Mouse (Mus musculus): Measurements from ENCODE around the gene Gadd45a. TPM values are rescaled to one million over a fixed set of nuclear protein-coding genes. Genes with fewer than 3 reads are reported as not detected.

The Gadd45a gene
- polyA plus RNA-seq, 2 experiments: 11.9 to 20.3 TPM

GRCm38 (mm10) chr6:66998645-66999044 lies 38.6 kb downstream of the Gadd45a start:
- 80% methylated on average over 2 of the region's 2 CpGs for WGBS
- Histone ChIP-seq H3K4me1 (ENCODE audit: control insufficient read depth, insufficient read depth, low read length) (no peaks in the 10 kb centered on the region; the same call in 1 of the 2 replicates), H3K36me3 (ENCODE audit: control insufficient read depth, insufficient read depth, low read length) (no peaks in the 10 kb centered on the region), H3K27ac (replicated peaks; ENCODE audit: low read depth, low read length) (no peak overlapping the region), H3K27me3 (ENCODE audit: control insufficient read depth, insufficient read depth, low read length) (no peaks in the 10 kb centered on the region), H3K4me2 (replicated peaks; ENCODE audit: low read depth, low read length, severe bottlenecking) (no peak overlapping the region), H3K9ac (ENCODE audit: low read depth, low read length, severe bottlenecking) (no peak overlapping the region), H3K4me3 (replicated peaks; ENCODE audit: low read length) (no peak overlapping the region), H3K9me3 (ENCODE audit: control insufficient read depth, low read length) (no peaks in the 10 kb centered on the region)
- no peak for DNase-seq (ENCODE audit: low spot score)
- no peak for TF ChIP-seq POLR2A (IDR thresholded peaks at IDR 0.05; ENCODE audit: borderline replicate concordance, extremely low read depth, insufficient read depth, insufficient read length)
- no peak for ATAC-seq (ENCODE audit: low FRiP score, low read depth)

DNA sequence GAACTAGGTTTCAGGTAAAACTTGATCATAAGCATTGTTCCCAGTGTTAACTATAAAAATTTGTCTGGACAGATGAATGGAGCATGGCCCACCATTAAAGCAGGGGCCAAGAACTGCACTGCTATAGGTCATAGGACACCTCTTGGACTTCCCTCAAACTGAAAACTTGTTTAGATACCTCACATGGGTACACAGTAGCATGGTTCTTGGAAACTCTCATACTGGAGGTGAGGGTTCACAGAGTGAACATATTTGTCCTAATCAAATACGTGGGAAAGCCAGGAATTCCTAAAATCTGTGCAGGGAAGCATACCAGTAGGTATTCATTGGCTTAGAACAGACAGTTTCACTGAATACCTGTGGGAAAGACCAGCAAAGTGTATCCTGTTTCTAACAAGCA lies 41.0 kb downstream of the Gadd45a start:
- Histone ChIP-seq H3K9me3 (ENCODE audit: control insufficient read depth, low read length) (no peaks in the 10 kb centered on the region), H3K4me1 (ENCODE audit: control insufficient read depth, insufficient read depth, low read length) (no peaks in the 10 kb centered on the region; the same call in 1 of the 2 replicates), H3K9ac (ENCODE audit: low read depth, low read length, severe bottlenecking) (no peak overlapping the region), H3K27me3 (ENCODE audit: control insufficient read depth, insufficient read depth, low read length) (no peaks in the 10 kb centered on the region), H3K36me3 (ENCODE audit: control insufficient read depth, insufficient read depth, low read length) (no peaks in the 10 kb centered on the region), H3K4me2 (replicated peaks; ENCODE audit: low read depth, low read length, severe bottlenecking) (no peak overlapping the region), H3K27ac (replicated peaks; ENCODE audit: low read depth, low read length) (no peak overlapping the region), H3K4me3 (replicated peaks; ENCODE audit: low read length) (no peak overlapping the region)
- DNase-seq (ENCODE audit: low spot score) (no peak), ATAC-seq (ENCODE audit: low FRiP score, low read depth) (no peak)
- TF ChIP-seq POLR2A (IDR thresholded peaks at IDR 0.05; ENCODE audit: borderline replicate concordance, extremely low read depth, insufficient read depth, insufficient read length): no peak
- WGBS: 100% methylated on average over 1 of the region's 1 CpGs

GRCm38 (mm10) chr6:66995825-66996224 lies 41.4 kb downstream of the Gadd45a start:
- Histone ChIP-seq H3K4me2 (replicated peaks; ENCODE audit: low read depth, low read length, severe bottlenecking) (no peak overlapping the region), H3K9me3 (ENCODE audit: control insufficient read depth, low read length) (no peaks in the 10 kb centered on the region), H3K36me3 (ENCODE audit: control insufficient read depth, insufficient read depth, low read length) (no peaks in the 10 kb centered on the region), H3K9ac (ENCODE audit: low read depth, low read length, severe bottlenecking) (no peak overlapping the region), H3K27ac (replicated peaks; ENCODE audit: low read depth, low read length) (no peak overlapping the region), H3K27me3 (ENCODE audit: control insufficient read depth, insufficient read depth, low read length) (no peaks in the 10 kb centered on the region), H3K4me3 (replicated peaks; ENCODE audit: low read length) (no peak overlapping the region), H3K4me1 (ENCODE audit: control insufficient read depth, insufficient read depth, low read length) (no peaks in the 10 kb centered on the region; the same call in 1 of the 2 replicates)
- 100% methylated on average over 1 of the region's 1 CpGs for WGBS
- ATAC-seq (ENCODE audit: low FRiP score, low read depth) (no peak), DNase-seq (ENCODE audit: low spot score) (no peak)
- TF ChIP-seq POLR2A (IDR thresholded peaks at IDR 0.05; ENCODE audit: borderline replicate concordance, extremely low read depth, insufficient read depth, insufficient read length): no peak

DNA sequence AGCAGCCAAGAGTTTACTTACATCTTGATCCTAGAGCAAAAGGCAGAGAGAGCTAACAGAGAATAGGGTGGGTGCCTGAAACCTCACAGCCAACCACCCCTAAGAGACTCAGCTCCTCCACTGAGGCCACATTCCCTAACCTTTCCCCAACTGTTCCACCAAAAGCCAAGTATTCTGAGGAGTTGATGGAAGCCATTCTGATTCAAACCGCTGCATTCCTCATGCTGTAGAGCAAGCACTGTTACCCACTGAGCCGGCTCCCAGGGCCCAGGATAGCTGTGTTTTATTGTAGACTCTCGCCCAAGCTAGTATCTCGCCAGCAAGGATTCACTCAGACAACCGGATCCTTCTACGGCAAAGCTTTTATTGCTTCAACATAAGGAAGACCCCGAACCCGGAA lies 42.3 kb downstream of the Gadd45a start:
- Histone ChIP-seq H3K27ac (replicated peaks; ENCODE audit: low read depth, low read length) (no peak overlapping the region), H3K4me3 (replicated peaks; ENCODE audit: low read length) (no peak overlapping the region), H3K4me1 (ENCODE audit: control insufficient read depth, insufficient read depth, low read length) (no peaks in the 10 kb centered on the region; the same call in 1 of the 2 replicates), H3K9ac (ENCODE audit: low read depth, low read length, severe bottlenecking) (no peak overlapping the region), H3K4me2 (replicated peaks; ENCODE audit: low read depth, low read length, severe bottlenecking) (no peak overlapping the region), H3K9me3 (ENCODE audit: control insufficient read depth, low read length) (no peaks in the 10 kb centered on the region), H3K36me3 (ENCODE audit: control insufficient read depth, insufficient read depth, low read length) (no peaks in the 10 kb centered on the region), H3K27me3 (ENCODE audit: control insufficient read depth, insufficient read depth, low read length) (no peaks in the 10 kb centered on the region)
- DNase-seq (ENCODE audit: low spot score) (no peak), ATAC-seq (ENCODE audit: low FRiP score, low read depth) (no peak)
- WGBS: 95% methylated on average over 8 of the region's 8 CpGs
- TF ChIP-seq POLR2A (IDR thresholded peaks at IDR 0.05; ENCODE audit: borderline replicate concordance, extremely low read depth, insufficient read depth, insufficient read length): no peak

- no peak overlapping the region for H3K4me3 ChIP-seq (replicated peaks; ENCODE audit: low read length)
- no peaks in the 10 kb centered on the region for H3K4me1 ChIP-seq (ENCODE audit: control insufficient read depth, insufficient read depth, low read length)
- H3K4me2 ChIP-seq (replicated peaks; ENCODE audit: low read depth, low read length, severe bottlenecking): no peak overlapping the region
- DNase-seq (ENCODE audit: low spot score): no peak
- H3K27me3 ChIP-seq (ENCODE audit: control insufficient read depth, insufficient read depth, low read length): no peaks in the 10 kb centered on the region
- WGBS: 88% methylated on average over 8 of the region's 8 CpGs
- ATAC-seq (ENCODE audit: low FRiP score, low read depth): no peak
- no peaks in the 10 kb centered on the region for H3K36me3 ChIP-seq (ENCODE audit: control insufficient read depth, insufficient read depth, low read length)
- H3K9ac ChIP-seq (ENCODE audit: low read depth, low read length, severe bottlenecking): no peak overlapping the region
- no peak for TF ChIP-seq POLR2A (IDR thresholded peaks at IDR 0.05; ENCODE audit: borderline replicate concordance, extremely low read depth, insufficient read depth, insufficient read length)
- H3K27ac ChIP-seq (replicated peaks; ENCODE audit: low read depth, low read length): no peak overlapping the region
- H3K9me3 ChIP-seq (ENCODE audit: control insufficient read depth, low read length): no peaks in the 10 kb centered on the region
These were observed 44.5 kb downstream of the Gadd45a start for GRCm38 (mm10) chr6:66992786-66993185.

- H3K4me3 ChIP-seq (replicated peaks; ENCODE audit: low read length): no peak overlapping the region
- DNase-seq (ENCODE audit: low spot score): no peak
- WGBS: 84% methylated on average over 9 of the region's 9 CpGs
These were observed 45.0 kb downstream of the Gadd45a start for GRCm38 (mm10) chr6:66992232-66992631.

More at GRCm38 (mm10) chr6:66992232-66992631, 45.0 kb downstream of the Gadd45a start:
- no peak overlapping the region for H3K27ac ChIP-seq (replicated peaks; ENCODE audit: low read depth, low read length)
- no peak for TF ChIP-seq POLR2A (IDR thresholded peaks at IDR 0.05; ENCODE audit: borderline replicate concordance, extremely low read depth, insufficient read depth, insufficient read length)
- H3K36me3 ChIP-seq (ENCODE audit: control insufficient read depth, insufficient read depth, low read length): no peaks in the 10 kb centered on the region
- H3K9ac ChIP-seq (ENCODE audit: low read depth, low read length, severe bottlenecking): no peak overlapping the region
- no peaks in the 10 kb centered on the region for H3K4me1 ChIP-seq (ENCODE audit: control insufficient read depth, insufficient read depth, low read length)
- ATAC-seq (ENCODE audit: low FRiP score, low read depth): no peak
- H3K9me3 ChIP-seq (ENCODE audit: control insufficient read depth, low read length): no peaks in the 10 kb centered on the region
- H3K4me2 ChIP-seq (replicated peaks; ENCODE audit: low read depth, low read length, severe bottlenecking): no peak overlapping the region
- no peaks in the 10 kb centered on the region for H3K27me3 ChIP-seq (ENCODE audit: control insufficient read depth, insufficient read depth, low read length)

Measured in limb, embryonic 14.5 days (tissue).